Mouse (Mus musculus) gastrocnemius, postnatal 14 days (tissue): ENCODE data around the gene Acss2. TPM values are rescaled to one million over a fixed set of nuclear protein-coding genes. Genes with fewer than 3 reads are reported as not detected.
"Not testable (repeated sequence)": the region's sequence is repeated elsewhere in the genome, so short reads cannot be mapped to it uniquely, and the experiment has no call there.

Experiments
- DNase-seq: peaks from one replicate; pipeline ENCODE4 v3.0.0; 2021; ENCODE audit warnings: mixed read lengths
- intact Hi-C: fragments of 180-260 bp; cut with DNase I; formaldehyde crosslinking; loops from one replicate; pipeline ENCODE4 v1.15.1; 2025; ENCODE audit warnings: low total_unique reads
- total RNA-seq, 2 experiments: library from RNA; stranded (reverse); gene quantifications; 2 replicates each; pipeline ENCODE4 v1.2.3; 2021

Acss2 gene
- total RNA-seq, 2 experiments from 2014 or later: 26.6 to 31.3 TPM

DNA sequence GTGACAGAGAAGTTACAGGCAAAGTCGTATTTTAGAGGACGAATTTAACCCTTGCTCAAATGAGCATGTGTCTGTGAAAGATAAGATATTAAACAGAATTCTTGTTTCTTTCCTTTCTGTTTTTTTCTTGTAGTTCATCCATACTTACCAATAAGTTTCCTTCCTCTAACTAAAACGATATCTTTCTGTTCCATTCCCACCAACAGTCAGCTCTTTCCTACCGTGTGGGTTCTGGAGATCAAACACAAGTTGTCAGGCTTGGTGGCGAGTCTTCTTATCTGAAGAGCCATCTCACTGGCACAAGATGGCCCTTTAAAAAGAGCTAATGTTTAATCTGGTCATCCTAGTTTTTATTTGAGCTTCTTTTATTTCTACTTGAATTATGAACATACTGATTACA lies 9.6 kb downstream of the Acss2 start:
- intact Hi-C loops: no loop called here
- DNase-seq: no peak

DNA sequence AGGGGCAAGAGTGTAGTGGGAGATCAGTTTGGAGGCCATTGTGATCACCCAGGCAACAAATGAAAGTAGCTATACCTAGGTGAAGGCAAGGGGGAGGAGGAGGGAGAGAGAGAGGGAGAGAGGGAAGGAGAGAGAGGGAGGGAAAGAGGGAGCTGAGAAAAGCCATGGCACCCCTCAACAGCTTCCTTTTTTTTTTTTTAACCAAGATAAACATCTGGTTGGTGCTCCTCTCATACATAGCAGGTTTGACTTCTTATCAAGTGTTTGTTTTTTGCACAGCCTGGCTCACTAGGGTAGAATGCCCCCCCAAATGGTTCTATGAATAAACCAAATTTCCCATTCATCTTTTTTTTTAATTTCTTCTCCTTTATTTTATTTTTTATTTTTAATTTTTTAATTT lies 18.5 kb downstream of the Acss2 start:
- DNase-seq: no peak
- intact Hi-C loops: no loop called here

DNA sequence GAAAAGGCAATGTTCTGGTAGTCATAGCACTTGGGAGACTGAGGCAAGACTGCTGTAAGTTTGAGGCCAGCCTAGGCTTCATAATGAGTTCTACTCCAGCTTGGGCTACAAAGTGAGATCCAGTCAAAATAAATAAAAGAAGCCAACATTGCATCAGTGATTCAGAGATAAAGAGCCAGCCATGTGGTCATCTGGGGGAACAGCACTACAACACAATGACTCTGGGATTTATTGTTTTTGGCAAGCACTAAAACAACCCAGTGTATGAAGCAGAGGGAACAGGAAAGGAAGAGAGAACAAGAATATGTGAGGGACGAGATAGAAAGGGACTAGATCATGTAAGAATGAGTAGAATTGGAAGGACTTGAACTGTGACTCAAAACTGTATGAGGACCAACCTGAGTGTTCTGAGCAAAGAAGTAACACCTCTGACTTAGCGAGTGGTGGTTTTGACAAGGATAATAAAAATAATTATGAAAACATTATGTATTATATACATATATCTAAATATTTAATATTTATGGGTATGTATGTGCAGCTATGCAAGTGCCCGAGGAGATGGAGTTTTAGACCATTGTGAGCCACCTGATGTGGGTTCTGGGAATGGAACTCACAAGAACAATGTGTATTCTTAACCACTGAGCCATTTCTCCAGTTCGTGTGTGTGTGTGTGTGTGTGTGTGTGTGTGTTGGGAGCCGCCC lies 20.2 kb downstream of the Acss2 start:
- intact Hi-C loops: no loop called here
- no peak for DNase-seq

DNA sequence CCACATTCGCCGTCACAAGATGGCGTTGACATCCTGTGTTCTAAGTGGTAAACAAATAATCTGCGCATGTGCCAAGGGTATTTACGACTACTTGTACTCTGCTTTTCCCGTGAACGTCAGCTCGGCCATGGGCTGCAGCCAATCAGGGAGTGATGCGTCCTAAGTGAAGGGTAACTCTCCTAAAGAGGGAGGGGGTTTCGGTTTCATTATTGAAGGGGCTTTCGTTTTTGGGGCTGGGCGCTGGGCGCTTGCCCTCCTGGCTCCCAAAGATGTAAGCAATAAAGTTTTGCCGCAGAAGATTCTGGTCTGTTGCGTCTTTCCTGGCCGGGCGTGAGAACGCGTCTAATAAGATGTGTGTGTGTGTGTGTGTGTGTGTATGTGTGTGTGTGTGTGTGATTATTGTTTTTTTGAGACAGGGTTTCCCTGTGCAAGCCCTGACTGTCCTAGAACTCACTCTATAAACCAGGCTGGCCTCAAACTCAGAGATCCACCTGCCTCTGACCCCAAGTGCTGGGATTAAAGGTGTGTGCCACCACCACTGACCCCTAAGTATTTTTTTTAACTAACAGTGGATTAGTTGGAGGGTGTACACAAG lies 20.8 kb downstream of the Acss2 start:
- DNase-seq, intact Hi-C loops: not testable (repeated sequence)

DNA sequence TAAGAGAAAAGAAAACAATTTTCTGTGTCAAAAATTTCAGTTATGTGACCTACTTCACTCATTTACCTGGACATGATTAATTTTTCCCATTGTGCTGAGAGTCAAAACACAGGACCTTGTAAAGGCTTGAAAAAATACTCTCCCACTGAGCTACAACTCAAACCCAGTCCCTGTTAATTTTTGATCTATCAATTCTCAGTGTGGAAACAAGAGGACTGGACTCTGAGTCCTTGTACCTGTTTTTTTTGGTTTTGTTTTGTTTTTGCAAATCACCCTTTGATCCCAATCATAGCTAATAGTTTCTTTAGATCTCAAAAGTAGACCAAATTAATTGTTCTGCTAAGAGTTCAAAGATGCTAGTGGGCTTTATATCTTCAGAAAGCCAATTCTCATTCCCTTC lies 21.9 kb downstream of the Acss2 start:
- intact Hi-C loops: no loop called here
- DNase-seq: no peak

DNA sequence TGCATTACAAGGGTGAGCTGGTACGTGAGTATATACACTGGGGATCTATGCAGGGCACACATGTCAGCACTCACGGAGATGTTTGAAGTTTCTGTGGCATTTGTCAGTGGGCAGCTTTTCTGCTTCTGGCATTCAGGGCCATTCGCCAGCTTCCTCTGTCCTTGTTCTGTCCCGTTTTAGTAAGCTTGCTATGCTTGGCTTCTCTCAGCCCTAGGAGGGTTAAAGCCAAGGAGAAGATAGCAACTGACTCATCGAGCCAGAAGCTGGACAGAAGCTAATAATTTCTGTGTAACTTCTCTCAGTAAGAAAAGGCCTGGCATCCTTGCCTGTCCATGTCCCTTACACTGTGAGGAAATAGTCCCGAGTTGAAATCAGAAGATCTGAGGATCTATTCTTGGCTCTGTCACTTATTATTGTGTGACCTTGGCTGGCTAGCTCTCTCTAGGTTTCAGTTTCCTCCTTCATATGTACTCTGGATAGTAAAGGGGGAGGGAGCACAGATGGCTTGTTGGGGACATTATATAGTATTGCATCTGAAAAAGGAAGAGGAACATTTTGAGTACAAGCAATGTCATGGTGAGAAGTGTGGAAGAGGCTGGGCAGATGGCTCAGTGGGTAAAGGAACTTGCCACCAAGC lies 23.2 kb downstream of the Acss2 start:
- intact Hi-C loops: no loop called here
- DNase-seq: peak; percentile 47

DNA sequence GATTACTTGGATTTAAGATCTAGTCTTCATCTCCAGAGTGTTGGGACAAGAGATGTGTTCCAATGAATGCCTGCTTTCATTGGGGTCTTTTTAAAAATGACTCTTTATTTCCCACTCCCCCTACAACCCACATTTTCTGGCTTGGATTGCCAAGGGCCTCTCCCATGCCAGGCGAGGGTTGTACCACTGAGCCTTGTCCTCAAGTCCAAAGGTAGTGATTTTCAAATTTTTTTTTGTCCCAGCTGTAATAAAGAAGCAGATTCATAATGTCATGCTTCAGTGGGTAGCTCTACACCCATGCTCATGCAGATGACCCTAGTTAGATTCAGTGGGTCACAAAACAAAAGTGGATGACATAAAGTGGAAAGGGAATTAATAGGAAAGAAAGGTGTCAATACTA lies 29.2 kb downstream of the Acss2 start:
- no peak for DNase-seq
- intact Hi-C loops: no loop called here

DNA sequence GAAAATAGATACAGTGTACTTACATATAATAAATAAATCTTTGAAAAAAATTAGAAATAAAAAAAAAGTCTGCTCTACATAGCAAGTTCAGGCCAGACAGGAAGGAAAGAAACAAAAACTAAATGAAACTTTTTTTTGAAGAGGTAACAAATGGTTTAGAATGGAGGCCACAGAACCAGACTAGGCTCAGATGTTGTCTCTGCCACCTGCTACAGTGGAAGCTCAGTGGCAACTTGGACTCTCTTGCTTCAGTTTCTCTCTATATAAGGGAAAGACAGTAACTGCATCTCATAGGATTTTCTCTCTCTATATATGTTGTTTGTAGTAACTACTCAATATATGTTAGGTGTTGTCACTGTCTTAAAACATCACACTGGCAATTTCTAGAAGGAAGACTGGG lies 34.6 kb downstream of the Acss2 start:
- no peak for DNase-seq
- intact Hi-C loops: no loop called here

DNA sequence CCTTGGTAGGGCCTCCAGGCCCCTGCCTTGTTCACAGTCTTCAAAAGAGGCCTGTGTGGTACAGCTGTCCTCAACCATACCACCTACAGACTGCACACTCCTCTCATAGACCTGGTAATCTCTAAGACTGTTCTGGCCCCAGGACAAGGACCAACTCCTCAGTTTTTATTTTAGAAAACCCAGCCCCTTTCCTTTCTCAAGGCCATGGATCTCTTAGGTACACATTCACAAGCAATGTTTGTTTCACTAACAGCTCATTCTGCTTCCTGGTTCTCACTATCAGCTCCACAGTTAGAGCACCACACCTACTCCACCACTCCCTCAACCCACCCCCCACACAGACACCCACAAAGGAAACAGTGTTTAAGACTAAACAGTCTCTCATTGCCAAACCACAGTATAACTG lies 35.2 kb downstream of the Acss2 start:
- no peak for DNase-seq

DNA sequence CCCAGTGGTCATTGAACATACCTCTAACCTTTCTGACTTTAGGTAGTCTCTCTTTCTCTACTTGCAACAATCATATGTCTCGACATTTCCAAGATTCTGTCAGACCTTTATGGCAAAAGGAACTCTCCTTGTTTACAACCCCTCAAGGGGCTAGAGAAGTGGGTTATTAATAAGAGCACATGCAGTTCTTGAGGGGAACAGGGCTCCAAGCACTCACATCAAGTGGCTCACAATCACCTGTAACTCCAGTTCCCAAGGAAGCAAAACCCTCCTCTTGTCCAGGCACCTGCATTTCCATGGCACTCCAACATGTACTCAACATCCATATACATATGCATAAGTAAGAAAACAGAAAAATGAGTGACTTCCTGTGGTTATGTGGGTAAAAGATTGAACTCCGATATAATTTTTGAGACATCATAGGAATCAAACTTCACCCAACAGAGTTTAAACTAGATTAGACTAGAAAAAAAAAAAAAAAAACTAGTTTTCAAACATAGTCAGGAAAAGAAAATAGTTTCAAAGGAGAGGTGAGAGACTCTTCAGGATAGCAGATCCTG lies 36.8 kb downstream of the Acss2 start:
- no peak for DNase-seq
- intact Hi-C loops: no loop called here

More for the DNA sequence above, 35.2 kb downstream of the Acss2 start:
- intact Hi-C loops: no loop called here

DNA sequence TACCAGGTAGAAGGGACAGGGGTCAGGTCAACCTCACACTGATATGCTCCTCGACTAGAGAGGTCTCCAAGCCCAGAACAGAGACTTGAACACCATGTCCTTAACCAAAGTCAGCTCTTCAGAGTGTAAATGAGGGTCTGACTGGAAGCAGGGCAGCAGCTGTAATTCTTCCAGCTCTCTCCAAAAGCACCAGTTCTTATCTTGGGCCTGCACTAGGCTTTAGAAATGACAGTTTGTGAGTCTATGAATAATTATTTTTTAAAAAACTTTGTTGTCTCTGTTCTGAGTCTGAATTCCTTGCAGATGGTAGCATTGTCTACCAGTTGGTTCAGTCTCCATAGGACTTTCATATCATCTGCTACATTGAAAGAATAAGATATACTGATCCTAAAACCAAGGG lies 44.5 kb downstream of the Acss2 start:
- no peak for DNase-seq
- intact Hi-C loops: no loop called here

DNA sequence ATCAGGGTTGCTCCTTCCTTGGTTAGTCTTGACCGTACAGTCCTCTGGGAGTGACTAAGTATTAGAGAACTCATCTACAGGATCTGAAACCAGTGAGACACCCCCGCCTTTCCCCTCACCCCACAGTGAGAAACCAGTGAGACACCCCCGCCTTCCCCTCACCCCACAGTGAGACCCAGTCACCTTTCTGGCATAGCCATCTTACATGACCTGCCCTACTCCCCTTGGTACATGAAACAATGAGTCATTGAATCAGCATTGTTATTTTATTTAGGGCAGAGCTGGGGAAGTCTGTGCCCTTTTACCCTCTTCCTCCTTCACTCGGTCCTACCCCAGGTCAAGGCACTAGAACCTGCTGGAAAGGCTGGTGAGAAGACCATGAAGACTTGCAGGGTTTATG lies 45.2 kb downstream of the Acss2 start:
- intact Hi-C loops: no loop called here
- no peak for DNase-seq

DNA sequence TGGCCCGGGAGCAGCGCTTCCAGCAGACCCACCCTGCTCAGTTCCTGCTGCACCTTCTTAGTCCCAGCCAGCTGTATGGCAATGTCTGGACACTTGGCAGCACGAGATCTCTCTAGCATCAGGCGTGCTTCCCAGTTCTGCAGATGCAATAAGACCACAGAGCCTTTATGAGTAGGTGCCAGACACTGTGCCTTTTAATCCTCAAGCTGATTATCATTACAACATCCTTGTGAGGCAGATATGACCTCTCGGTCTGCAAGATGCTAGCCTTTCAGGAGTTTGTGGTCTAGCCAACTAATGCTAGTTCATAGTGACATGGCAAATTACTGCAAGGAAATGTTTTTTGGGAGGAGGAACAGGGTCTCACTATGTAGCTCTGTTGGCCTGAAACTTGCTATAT lies 50.0 kb downstream of the Acss2 start:
- no peak for DNase-seq
- intact Hi-C loops: no loop called here

DNA sequence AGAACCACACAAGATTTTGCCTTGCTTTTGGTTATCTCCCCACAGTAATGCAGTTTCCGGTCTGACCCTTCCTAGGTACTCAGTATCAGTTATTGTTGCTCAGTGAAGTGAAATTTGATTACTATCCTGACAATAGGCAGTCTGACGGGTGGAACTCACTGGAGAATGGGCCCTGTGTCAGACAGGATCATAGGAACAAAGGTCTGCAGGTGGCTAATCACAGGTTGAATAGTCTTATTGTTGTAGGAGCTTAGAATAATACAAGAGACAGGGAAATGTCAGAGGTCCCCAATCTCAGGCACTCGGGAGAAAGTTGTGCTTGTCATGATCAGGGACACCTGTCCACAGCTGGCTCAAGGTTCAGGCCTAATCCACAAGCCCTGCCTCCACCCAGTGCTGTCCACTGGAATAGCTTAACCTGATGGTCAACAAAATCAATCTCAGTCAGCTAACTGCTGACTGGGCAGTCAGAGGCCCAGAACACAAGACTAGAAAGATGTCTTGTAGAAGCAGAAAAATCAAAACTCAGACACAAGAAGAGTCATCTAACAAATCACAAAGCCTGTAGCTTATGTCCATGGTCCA lies 51.6 kb downstream of the Acss2 start:
- DNase-seq: no peak
- intact Hi-C loops: no loop called here

DNA sequence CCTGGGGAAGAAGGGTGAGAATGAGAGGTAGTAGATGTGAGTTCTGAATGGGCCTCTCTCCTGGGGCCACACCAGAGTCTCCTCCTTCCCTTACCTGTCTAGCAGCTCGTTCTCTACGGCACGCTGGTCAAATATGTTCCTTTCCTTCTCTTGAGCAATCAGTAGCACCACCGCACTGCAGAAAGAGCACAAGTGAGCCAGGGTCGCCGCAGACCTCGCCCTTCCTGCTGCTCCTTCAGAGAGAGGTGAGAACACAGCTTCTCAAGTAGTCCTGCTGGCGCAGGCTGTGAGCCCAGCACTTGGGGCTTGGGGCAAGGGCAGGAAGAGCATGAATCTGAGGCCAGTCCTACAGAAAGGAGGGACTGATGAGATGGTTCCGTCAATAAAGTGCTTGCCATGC lies 55.3 kb downstream of the Acss2 start:
- DNase-seq: no peak
- intact Hi-C loops: no loop called here

DNA sequence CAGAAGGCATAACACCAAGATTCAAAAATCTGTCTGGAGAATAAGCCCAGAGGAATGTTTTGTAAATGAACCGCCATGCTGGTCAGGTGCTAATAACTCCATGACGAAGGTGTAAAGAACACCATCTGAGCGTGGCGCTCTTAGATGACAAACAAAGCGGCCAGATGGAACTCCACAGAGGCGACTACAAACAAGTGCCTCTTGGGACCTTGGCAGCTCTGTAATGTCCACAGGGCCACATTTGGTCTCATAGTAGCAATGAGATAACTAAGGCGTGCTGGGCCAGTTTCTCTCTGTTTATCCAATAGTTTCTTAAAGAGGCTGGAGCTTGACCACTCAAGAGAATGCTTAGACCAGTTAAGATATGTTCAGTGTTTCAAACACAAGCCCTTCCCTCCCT lies 56.2 kb downstream of the Acss2 start:
- DNase-seq: no peak
- intact Hi-C loops: no loop called here

DNA sequence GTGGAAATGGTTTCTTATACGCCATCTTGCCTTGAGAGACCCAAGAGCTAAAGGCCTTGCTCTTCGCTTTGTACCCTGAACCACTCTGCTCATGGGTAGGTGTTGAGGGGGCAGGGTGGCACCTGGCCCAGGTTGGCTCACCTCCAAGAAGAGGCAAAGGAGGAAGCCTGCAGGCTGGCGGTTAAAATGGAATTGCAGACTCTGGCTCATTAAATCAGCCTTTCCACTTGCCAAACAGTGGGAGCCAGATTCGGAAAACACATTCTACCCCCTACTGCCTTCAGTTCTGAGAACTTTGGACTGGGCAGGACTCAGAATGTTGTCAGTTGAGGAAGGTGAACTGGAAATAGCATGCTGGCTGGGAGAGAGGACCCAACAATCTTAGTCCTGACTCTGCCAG lies 57.0 kb downstream of the Acss2 start:
- intact Hi-C loops: no loop called here
- DNase-seq: peak; percentile 48

DNA sequence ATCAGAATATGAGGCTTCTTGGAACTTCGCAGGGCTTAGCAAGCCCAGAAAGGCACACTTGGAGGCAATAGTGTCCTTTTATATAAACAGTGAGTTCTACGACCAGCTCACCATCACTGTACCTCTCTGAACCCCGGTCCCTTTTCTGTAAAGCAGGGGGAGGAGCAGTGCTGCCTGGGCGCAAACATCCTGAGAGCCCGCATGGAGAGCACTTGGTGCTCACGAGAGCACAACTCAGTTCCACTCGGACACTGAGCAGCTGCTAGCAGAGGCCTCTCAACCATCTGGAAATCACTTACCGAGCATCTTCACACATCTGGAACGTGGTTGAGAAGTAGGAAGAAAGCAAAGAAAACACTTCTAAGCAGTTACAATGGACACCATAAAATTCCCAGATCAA lies 58.9 kb downstream of the Acss2 start:
- intact Hi-C loops: no loop called here
- DNase-seq: no peak

DNA sequence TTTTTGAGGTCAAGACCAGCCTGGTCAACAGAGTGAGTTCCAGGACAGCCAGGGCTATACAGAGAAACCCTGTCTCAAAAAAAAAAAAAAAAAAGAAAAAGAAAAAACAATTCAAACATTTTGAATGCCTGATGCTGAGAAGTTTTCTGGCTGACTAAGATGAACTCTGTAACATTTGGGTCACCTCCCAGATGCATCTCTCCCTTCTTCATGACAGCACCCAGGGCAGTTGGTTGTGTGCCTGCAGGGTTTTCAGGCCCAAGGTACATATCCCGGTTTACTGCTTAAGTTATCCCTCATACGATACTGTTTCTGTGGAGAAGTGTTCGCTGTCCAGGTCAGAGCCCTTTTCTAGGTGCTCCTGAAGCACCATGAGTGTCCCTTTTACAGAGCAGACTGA lies 62.6 kb downstream of the Acss2 start:
- intact Hi-C loops: no loop called here

DNA sequence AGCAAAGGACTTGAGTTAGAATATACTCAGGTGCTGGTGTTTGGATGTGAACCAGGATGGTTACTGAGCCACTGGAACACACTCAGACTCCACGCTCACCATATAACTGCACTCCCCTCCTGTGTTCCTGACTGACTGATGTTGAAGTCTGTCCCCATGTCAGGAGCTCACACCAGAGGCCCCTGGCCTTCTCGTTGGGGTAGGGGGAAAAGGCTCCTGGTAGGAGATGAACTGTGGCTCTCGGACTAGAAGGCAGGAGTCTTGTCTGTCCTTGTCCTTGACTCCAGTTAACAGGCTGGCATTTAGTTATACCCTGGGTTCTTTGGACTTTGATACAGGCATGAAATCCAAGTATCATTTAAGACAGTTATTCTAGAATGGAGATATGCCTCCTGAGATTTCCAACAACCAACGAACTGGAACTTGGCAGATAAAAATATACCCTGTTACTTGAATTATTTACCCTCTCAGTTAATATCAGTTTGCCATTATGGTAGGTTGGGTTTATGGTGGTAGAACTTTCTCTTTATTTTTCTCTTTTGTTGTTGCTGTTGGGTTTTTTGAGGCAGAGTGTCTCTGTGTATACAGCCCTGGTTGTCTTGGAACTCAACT lies 64.7 kb downstream of the Acss2 start:
- no peak for DNase-seq
- intact Hi-C loops: no loop called here

More for the DNA sequence above, 62.6 kb downstream of the Acss2 start:
- DNase-seq: no peak
